Mouse (Mus musculus) kidney, embryonic 15.5 days (tissue): ENCODE measurements around the gene Slc12a9. TPM values are rescaled to one million over a fixed set of nuclear protein-coding genes. Genes with fewer than 3 reads are reported as not detected.
"Not testable (repeated sequence)": the region's sequence is repeated elsewhere in the genome, so short reads cannot be mapped to it uniquely, and the experiment has no call there.

ENCODE experiments used
- ATAC-seq: fragments of 200-750 bp; cut with Nextera tagmentation; replicated peaks from 2 replicates; pipeline ENCODE4 v1.8.0; 2017; ENCODE audit warnings: moderate TSS enrichment; ENCODE audit not compliant: low FRiP score
- H3K27ac ChIP-seq: fragments of 300-500 bp; sonication (generic); 2 replicates; pipeline ENCODE4 v1.5.1; 2015; ENCODE audit warnings: mild to moderate bottlenecking, inconsistent platforms
- H3K27me3 ChIP-seq: fragments of 300-500 bp; sonication (generic); 2 replicates; pipeline ENCODE4 v1.6.1; 2015; ENCODE audit warnings: inconsistent platforms
- H3K36me3 ChIP-seq: fragments of 300-500 bp; sonication (generic); 2 replicates; pipeline ENCODE4 v1.6.1; 2015; ENCODE audit warnings: inconsistent platforms
- H3K4me1 ChIP-seq: fragments of 300-500 bp; sonication (generic); 2 replicates; pipeline ENCODE4 v1.6.1; 2015; ENCODE audit warnings: inconsistent platforms
- H3K4me2 ChIP-seq: fragments of 300-500 bp; sonication (generic); 2 replicates; pipeline ENCODE4 v1.6.1; 2015; ENCODE audit warnings: moderate library complexity, mild to moderate bottlenecking, inconsistent platforms
- H3K4me3 ChIP-seq: fragments of 300-500 bp; sonication (generic); replicated peaks from 2 replicates; pipeline ENCODE4 v1.5.1; 2015; ENCODE audit warnings: mild to moderate bottlenecking, inconsistent platforms
- H3K9ac ChIP-seq: fragments of 300-500 bp; sonication (generic); 2 replicates; pipeline ENCODE4 v1.6.1; 2015; ENCODE audit warnings: mild to moderate bottlenecking, inconsistent platforms
- H3K9me3 ChIP-seq: fragments of 300-500 bp; sonication (generic); replicated peaks from 2 replicates; pipeline ENCODE4 v1.6.1; 2016; ENCODE audit warnings: inconsistent platforms
- WGBS: fragments of 180-500 bp; shearing (Covaris S2); methylation state at CpG from one replicate; pipeline ENCODE4 v1.1.7; 2015; ENCODE audit warnings: mixed read lengths; 5-methylcytosine and 5-hydroxymethylcytosine counted together
- polyA plus RNA-seq: library from polyadenylated mRNA; unstranded; fragments of >200 nt; fragmentation: Nextera tagmentation; extraction: Ambion mirVana; gene quantifications from 2 replicates; pipeline ENCODE4 v1.2.1, GENCODE M21; 2015

Slc12a9 gene
- polyA plus RNA-seq, 1 experiment from 2014 or later = 16.0 TPM

- Histone ChIP-seq H3K9ac (no peak overlapping the region), H3K27me3 (peaks cover 56% of the 10 kb centered on the region), H3K27ac (no peak overlapping the region), H3K9me3 (no peaks in the 10 kb centered on the region), H3K4me1 (peaks cover 67% of the 10 kb centered on the region), H3K4me3 (no peak overlapping the region), H3K36me3 (peaks cover 16% of the 10 kb centered on the region), H3K4me2 (no peak overlapping the region)
- ATAC-seq = no peak
- WGBS = 78% methylated on average over 15 of the region's 15 CpGs
Measured at GRCm38 (mm10) chr5:137291381-137291926, 41.9 kb downstream of the Slc12a9 start.

- Histone ChIP-seq H3K4me2 (no peak overlapping the region), H3K27ac (no peak overlapping the region), H3K27me3 (peaks cover 60% of the 10 kb centered on the region), H3K4me3 (no peak overlapping the region; the same call in 1 of the 2 replicates), H3K9me3 (no peaks in the 10 kb centered on the region), H3K9ac (0 out of 2 replicates have a peak overlapping the region, but pooled peaks have one; percentile 7), H3K4me1 (peaks cover 63% of the 10 kb centered on the region), H3K36me3 (peaks cover 9% of the 10 kb centered on the region)
- WGBS = 23% methylated on average over 15 of the region's 15 CpGs
- ATAC-seq = peak; percentile 10; the same call in 1 of the 2 replicates
Measured at GRCm38 (mm10) chr5:137290677-137291076, 42.7 kb downstream of the Slc12a9 start.

- 60% methylated on average over 13 of the region's 13 CpGs for WGBS
- Histone ChIP-seq H3K4me2 (peak overlapping the region; percentile 84), H3K4me1 (peaks cover 54% of the 10 kb centered on the region), H3K27me3 (peaks cover 60% of the 10 kb centered on the region), H3K36me3 (no peaks in the 10 kb centered on the region; the same call in 1 of the 2 replicates), H3K9me3 (no peaks in the 10 kb centered on the region), H3K9ac (0 out of 2 replicates have a peak overlapping the region, but pooled peaks have one; percentile 35), H3K4me3 (peak overlapping the region; percentile 45), H3K27ac (no peak overlapping the region; the same call in 1 of the 2 replicates)
- ATAC-seq = no peak
Measured at GRCm38 (mm10) chr5:137289591-137290365, 43.6 kb downstream of the Slc12a9 start.

GRCm38 (mm10) chr5:137288999-137289470 lies 44.4 kb downstream of the Slc12a9 start:
- no peak for ATAC-seq
- H3K27me3 ChIP-seq = peaks cover 60% of the 10 kb centered on the region
- no peak overlapping the region for H3K27ac ChIP-seq
- H3K4me1 ChIP-seq = peaks cover 51% of the 10 kb centered on the region
- peak overlapping the region; percentile 35; the same call in 1 of the 2 replicates for H3K9ac ChIP-seq
- no peaks in the 10 kb centered on the region for H3K9me3 ChIP-seq
- peak overlapping the region; percentile 84 for H3K4me2 ChIP-seq
- 3% methylated on average over 25 of the region's 25 CpGs for WGBS
- peak overlapping the region; percentile 45 for H3K4me3 ChIP-seq
- H3K36me3 ChIP-seq = no peaks in the 10 kb centered on the region

GRCm38 (mm10) chr5:137287953-137288743 lies 45.2 kb downstream of the Slc12a9 start:
- Histone ChIP-seq H3K27me3 (peaks cover 60% of the 10 kb centered on the region), H3K9ac (peak overlapping the region; percentile 42), H3K36me3 (no peaks in the 10 kb centered on the region), H3K4me2 (peak overlapping the region; percentile 84), H3K9me3 (no peaks in the 10 kb centered on the region), H3K4me1 (peaks cover 46% of the 10 kb centered on the region), H3K27ac (no peak overlapping the region; the same call in 1 of the 2 replicates), H3K4me3 (peak overlapping the region; percentile 45)
- WGBS = 1% methylated on average over 43 of the region's 65 CpGs
- ATAC-seq = 0 out of 2 replicates have a peak, but pooled peaks have one; percentile 13

- peaks cover 39% of the 10 kb centered on the region for H3K4me1 ChIP-seq
- WGBS = 1% methylated on average over 40 of the region's 40 CpGs
Measured at GRCm38 (mm10) chr5:137287032-137287952, 46.1 kb downstream of the Slc12a9 start, which contains the start of gene Ache. TSS of gene Ache (plus strand) at chr5:137287519.

GRCm38 (mm10) chr5:137286655-137287031 lies 46.8 kb downstream of the Slc12a9 start:
- peak; percentile 31; the same call in 1 of the 2 replicates for ATAC-seq
- peaks cover 39% of the 10 kb centered on the region for H3K4me1 ChIP-seq
- WGBS = under 1% methylated on average over 16 of the region's 16 CpGs
- H3K4me3 ChIP-seq = peak overlapping the region; percentile 45
- no peak overlapping the region for H3K27ac ChIP-seq
- H3K4me2 ChIP-seq = peak overlapping the region; percentile 84
- no peaks in the 10 kb centered on the region for H3K36me3 ChIP-seq
- H3K9me3 ChIP-seq = no peaks in the 10 kb centered on the region
- peaks cover 49% of the 10 kb centered on the region for H3K27me3 ChIP-seq
- no peak overlapping the region for H3K9ac ChIP-seq

More at GRCm38 (mm10) chr5:137287032-137287952, 46.1 kb downstream of the Slc12a9 start, which contains the start of gene Ache:
- peak within 1 kb of the TSS; percentile 84 for H3K4me2 ChIP-seq
- peaks cover 56% of the 10 kb centered on the region for H3K27me3 ChIP-seq
- H3K4me3 ChIP-seq = peak within 1 kb of the TSS; percentile 45
- H3K27ac ChIP-seq = no peak within 1 kb of the TSS; the same call in 1 of the 2 replicates
- no peaks in the 10 kb centered on the region for H3K9me3 ChIP-seq
- no peaks in the 10 kb centered on the region for H3K36me3 ChIP-seq
- ATAC-seq = peak; percentile 5; the same call in 1 of the 2 replicates
- H3K9ac ChIP-seq = peak within 1 kb of the TSS; percentile 42

GRCm38 (mm10) chr5:137285986-137286385 lies 47.4 kb downstream of the Slc12a9 start:
- H3K4me2 ChIP-seq = no peak overlapping the region
- H3K27me3 ChIP-seq = peaks cover 43% of the 10 kb centered on the region
- ATAC-seq = no peak
- no peak overlapping the region for H3K27ac ChIP-seq
- H3K4me3 ChIP-seq = no peak overlapping the region
- no peak overlapping the region for H3K9ac ChIP-seq
- no peaks in the 10 kb centered on the region for H3K9me3 ChIP-seq
- H3K4me1 ChIP-seq = peaks cover 39% of the 10 kb centered on the region
- WGBS = 16% methylated on average over 7 of the region's 7 CpGs
- H3K36me3 ChIP-seq = no peaks in the 10 kb centered on the region

GRCm38 (mm10) chr5:137285045-137285444 lies 48.4 kb downstream of the Slc12a9 start:
- H3K4me2 ChIP-seq = no peak overlapping the region
- H3K4me1 ChIP-seq = peaks cover 33% of the 10 kb centered on the region
- 64% methylated on average over 5 of the region's 5 CpGs for WGBS
- ATAC-seq = no peak
- no peaks in the 10 kb centered on the region for H3K9me3 ChIP-seq
- no peak overlapping the region for H3K27ac ChIP-seq
- no peak overlapping the region for H3K9ac ChIP-seq
- H3K27me3 ChIP-seq = peaks cover 34% of the 10 kb centered on the region
- H3K36me3 ChIP-seq = no peaks in the 10 kb centered on the region
- H3K4me3 ChIP-seq = no peak overlapping the region

GRCm38 (mm10) chr5:137284411-137284810 lies 49.0 kb downstream of the Slc12a9 start:
- not testable (repeated sequence) for H3K9ac ChIP-seq, H3K4me3 ChIP-seq, ATAC-seq, H3K27ac ChIP-seq, H3K4me2 ChIP-seq, H3K36me3 ChIP-seq, H3K9me3 ChIP-seq
- 82% methylated on average over 4 of the region's 6 CpGs for WGBS
- Histone ChIP-seq H3K4me1 (peaks cover 28% of the 10 kb centered on the region), H3K27me3 (peaks cover 28% of the 10 kb centered on the region)
